Mouse (Mus musculus): ENCODE data around the gene Polq.

The Polq gene

DNA sequence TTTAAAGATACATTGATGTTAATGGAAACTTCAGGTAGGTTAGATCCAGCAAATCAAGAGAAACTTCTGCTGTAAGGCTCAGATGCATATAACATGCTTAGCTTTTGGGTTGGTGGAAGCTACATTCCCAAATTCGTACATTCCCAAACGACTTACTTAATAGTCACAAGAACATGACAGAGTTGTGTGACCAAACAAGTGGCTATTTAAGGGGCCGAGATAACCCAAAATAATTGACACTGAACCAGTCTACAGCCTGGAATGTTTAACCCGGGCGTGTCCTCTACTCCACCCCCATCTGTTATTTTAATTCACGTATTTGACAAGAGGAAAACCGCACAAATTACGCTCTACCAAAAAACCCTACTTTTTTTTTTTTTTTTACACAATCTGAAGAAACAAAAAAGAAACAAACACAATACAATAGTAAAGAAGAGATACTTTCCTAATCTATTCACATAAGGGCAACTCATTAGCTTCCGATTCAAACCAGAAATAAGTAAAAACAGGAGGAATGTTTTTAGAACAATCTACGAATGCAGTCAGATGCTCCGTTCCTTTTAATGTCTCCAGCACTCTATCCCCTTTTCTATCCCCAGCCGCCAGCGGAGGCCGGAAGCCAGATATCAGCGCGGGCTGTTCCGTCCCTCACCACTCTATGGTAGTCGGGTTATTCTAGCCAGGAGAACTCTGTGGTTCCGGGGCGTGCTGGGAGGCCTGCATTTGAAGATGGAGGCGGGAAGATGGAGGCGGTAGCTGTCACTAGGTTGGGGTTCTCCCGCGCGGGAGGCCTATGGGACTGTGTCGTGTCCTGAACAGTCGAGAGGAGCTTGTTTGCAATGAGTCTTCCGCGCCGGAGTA, at the start of gene Polq:
Polq (plus strand) TSS at position 726 of the 861 bp plus-strand sequence.
- DNase-seq (ENCODE audit: low spot score): peak; percentile 93

- no peak for DNase-seq (ENCODE audit: low spot score)
These were observed 48.2 kb upstream of the Polq start for GRCm38 (mm10) chr16:36963415-36963814.

GRCm38 (mm10) chr16:36979127-36979526, 32.5 kb upstream of the Polq start:
- DNase-seq (ENCODE audit: low spot score): no peak

GRCm38 (mm10) chr16:36983796-36984195, 27.8 kb upstream of the Polq start:
- DNase-seq (ENCODE audit: low spot score): no peak

GRCm38 (mm10) chr16:36985636-36986042, 25.9 kb upstream of the Polq start:
- no peak for DNase-seq (ENCODE audit: low spot score)

GRCm38 (mm10) chr16:36987399-36987798, 24.2 kb upstream of the Polq start:
- no peak for DNase-seq (ENCODE audit: low spot score)

GRCm38 (mm10) chr16:36988066-36988465, 23.5 kb upstream of the Polq start:
- no peak for DNase-seq (ENCODE audit: low spot score)

DNA sequence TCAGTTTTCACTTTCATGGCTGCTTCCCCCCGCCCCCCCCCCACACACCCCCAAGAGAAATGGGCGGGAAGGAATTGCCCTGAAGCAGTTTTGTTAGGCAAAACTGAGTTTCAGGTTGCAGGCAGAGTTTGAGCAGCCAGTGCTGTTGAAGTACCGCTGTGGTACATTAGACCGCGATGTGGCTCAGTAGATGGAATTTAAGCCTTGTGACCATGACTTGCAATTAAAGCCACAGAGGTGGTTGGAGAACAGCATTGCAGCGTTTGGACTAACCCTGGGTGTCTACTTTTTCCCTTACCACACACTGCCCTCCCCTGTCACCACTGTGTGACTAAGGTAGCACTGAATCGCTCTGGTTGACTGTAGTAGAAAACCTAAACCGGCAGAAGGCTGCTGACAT, 22.1 kb upstream of the Polq start:
- no peak for DNase-seq (ENCODE audit: low spot score)

DNA sequence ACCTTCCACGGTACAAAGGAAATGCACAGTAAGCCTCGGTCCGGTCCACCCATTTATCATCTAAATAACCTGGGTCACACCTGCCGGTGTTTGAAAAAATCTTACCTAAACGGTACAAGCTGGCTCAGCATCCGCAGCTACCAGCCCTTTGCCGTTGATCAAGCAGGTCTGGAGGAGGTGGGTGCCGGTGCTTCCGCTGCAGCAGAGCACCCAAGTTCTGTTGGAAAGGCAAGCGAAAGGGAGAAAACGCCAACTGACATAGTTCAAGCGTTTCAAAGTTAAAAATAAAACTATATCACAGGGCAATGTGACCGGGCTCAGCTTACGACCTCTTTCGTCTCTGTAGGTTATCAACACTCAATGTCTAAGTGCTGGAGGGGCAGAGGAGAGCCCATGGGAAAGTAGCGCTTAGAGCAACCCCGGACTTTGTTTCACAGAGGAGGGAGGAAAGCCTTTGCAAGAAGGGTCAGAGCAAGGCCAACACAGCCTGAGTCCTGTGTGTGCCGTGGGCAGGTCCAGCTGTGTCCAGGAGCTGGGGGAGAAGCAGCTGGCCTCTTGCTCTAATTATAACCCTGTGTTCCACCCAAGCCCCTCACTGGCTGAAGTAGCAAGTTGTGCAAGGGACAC, 21.5 kb upstream of the Polq start, which contains the start of gene Fbxo40:
Fbxo40 (minus strand) TSS at position 469 of the 627 bp plus-strand sequence.
- DNase-seq (ENCODE audit: low spot score): no peak

DNA sequence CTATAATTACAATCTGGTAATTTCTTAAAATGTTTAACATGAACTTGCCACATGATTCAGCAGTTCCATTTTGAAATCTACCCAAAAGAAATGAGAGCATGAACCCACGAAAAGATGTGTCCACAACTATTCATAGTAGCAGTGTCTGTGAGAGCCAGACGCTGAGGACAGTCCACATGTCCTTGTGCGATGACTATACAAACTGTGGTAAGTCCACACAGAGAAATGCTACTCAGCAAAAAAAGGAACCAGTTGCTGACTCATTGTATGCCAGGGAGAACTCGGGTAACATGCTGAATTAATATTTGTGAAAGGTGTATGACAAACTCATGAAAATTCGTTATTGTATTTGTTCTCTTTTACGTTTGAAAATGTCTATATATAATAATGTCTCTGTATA, 13.9 kb upstream of the Polq start:
- DNase-seq (ENCODE audit: low spot score): no peak

DNA sequence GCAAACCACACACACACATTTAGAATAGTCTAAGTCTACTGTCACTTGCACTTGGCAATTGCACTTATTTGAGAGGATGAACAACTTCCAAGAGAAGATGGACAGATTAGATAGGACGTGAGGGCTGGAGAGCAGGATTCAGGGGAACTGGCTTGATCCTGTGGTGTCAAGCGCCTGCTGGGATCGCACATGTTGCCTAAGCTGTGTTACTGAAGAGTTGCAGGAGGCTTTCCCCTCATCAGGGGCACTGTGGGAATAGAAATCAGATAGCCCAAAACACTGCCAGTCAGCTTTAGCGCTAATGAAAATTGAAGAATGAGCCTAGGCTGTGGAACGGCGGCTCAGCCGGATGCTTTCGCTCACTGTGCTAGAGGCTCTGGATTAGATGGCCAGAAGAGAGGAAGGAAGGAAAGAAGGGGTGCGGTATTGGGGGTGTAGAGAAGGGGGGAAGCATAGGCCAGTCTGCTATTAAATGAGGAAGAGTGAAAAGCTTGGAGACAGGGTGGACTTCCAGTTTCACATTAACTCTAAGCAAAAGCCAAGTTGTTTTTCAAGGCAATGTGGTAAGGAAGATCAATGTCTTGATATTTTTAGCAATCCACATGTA, 12.1 kb upstream of the Polq start:
- no peak for DNase-seq (ENCODE audit: low spot score)

GRCm38 (mm10) chr16:37009262-37009661, 2.3 kb upstream of the Polq start:
- DNase-seq (ENCODE audit: low spot score): no peak

- peak; percentile 8 for DNase-seq (ENCODE audit: low spot score)
These were observed 1.2 kb upstream of the Polq start for GRCm38 (mm10) chr16:37010370-37010769.

DNA sequence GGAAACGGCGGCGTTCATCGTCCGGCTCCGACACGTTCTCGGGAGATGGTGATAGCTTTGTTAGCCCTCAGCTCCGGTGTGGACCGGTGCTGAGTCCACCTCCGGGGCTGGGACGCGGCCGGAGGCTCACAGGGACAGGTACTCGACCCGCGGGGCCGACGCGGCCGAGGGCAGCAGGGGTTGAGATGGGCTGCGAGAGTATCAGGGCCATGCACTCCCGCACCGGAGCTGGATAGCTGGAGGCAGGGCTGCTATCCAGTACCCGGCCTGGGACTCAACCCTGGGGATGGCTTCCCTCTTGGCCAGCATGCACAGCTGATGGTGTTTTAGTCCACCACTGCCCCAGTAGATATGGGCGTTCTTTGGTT, 320 bp downstream of the Polq start:
- no peak for DNase-seq (ENCODE audit: low spot score)

- DNase-seq (ENCODE audit: low spot score): no peak
These were observed 750 bp downstream of the Polq start for GRCm38 (mm10) chr16:37012336-37012735.

- DNase-seq (ENCODE audit: low spot score): no peak
These were observed 16.0 kb downstream of the Polq start for GRCm38 (mm10) chr16:37027581-37027980.

DNA sequence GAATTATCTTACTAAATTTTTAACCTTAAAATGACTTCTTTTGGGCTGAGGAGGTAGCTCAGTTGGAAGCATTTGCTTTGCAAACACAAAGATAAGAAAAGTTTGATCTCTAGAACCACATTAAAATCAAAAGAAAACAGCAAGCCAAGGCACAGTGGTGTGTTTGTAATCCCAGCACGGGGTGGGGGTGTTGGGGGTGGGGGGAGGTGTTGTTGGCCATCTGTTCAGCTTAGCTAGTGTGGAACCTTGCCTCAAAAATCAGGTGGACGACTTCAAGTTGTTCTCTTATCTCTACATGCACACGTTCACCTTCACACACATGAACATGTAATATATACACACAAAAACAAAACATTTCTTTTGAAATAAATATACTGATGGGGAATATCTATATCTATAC, 20.4 kb downstream of the Polq start:
- no peak for DNase-seq (ENCODE audit: low spot score)

DNA sequence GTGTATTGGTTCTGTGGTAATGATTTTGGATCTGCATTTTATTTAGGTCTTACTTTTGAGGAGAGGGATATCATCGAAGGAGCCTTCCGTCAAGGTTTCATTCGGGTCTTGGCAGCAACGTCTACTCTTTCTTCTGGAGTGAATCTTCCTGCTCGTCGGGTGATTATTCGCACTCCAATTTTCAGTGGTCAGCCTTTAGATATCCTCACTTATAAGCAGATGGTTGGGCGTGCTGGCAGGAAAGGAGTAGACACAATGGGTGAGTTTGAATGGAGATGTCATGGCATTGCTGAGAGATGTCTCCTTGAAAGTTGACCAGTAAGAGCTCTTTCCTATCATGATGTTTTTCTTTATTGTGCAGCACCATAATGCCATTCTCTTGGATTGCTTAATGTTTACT, 23.2 kb downstream of the Polq start:
- DNase-seq (ENCODE audit: low spot score): no peak

DNA sequence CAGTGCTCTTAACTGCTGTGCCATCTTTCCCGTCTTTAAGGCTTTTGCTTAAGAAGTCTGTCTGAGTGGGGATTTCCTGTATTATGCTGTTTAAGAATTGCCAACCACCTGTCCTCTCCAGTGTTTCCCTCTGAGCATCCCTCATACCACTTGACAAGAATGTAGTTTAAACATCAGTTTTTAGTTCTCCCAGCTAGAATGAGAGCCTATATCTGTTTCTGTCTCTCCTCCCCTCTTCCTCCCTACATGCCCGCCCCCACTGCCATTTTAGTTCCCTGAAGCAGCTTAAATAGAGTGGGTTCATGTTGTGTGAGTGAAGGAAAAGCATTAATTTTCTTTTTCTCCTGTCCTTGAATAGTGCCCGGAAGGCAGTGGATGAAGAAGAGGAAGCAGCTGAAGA, 48.0 kb downstream of the Polq start:
- DNase-seq (ENCODE audit: low spot score): no peak

DNA sequence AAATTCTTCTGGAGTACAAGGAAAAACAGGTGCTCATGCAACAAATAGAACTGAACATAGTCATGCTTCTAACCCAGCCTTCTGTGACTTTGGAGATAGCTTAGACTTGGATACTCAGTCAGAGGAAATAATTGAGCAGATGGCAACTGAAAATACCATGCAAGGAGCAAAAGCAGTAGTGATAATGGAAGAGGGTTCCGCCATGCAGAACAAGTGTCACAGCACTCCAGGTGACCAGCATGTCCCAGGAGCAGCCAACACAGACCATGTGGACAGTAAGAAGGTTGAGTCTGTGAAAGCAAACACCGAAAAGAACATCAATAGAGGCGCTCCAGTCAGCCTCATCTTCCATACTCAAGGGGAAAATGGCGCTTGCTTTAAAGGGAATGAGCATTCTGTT, 49.7 kb downstream of the Polq start:
- DNase-seq (ENCODE audit: low spot score): no peak

GRCm38 (mm10) chr16:37072354-37072753, 60.8 kb downstream of the Polq start:
- DNase-seq (ENCODE audit: low spot score): no peak

DNA sequence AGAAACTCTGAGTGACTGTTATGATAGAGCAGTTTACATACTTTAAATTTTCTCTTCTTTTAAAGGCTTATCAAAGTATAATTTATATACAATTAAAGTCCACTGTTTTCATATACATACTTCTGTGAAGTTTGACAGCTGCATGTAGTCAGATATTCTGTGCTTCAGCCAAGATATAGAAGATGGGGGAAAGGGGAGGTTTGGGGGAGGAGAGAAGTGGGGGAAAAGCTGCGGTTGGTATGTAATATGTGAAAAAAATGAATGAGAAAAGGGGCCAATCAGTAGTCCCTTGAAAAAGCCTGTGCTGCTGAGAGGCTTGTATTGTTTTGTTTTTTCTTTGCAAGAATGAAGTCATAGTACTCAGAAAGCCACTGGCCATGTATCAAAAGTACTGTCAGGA, 78.1 kb downstream of the Polq start:
- no peak for DNase-seq (ENCODE audit: low spot score)

DNA sequence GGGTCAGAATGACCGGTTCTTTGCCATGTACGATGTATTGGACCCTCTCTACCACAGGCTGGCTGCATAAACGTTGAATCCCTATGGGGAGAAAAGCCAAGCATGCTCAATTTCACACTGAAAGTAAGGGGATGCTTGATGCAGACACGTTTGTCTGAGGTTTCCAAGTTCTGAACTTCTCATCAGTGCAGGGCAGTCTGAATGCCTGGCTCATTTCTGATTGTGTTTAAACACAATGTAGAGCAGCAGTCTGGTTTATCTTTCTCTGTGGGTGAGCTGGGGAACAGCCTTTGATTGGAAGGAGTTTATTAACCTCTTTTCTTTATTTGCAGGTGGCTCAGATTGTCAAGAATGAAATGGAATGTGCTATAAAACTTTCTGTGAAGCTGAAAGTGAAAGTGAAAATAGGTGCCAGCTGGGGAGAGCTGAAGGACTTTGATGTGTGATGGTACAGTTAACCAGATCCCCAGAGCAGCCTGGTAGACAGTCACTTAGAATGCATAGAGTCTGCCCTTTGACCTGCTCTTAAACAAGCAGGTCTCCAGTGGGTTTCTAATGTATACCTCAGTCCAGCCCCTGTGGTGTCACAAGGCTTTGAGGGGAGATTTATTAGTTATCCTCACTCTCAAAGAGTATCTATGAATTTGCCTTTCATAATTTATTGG, 82.7 kb downstream of the Polq start:
- no peak for DNase-seq (ENCODE audit: low spot score)
